Mouse (Mus musculus) olfactory bulb, adult 2 months (tissue): ENCODE data around the gene Aip.

Experiments used
- CTCF ChIP-seq: fragments of 200-500 bp; IDR thresholded peaks from 2 replicates; pipeline ENCODE4 v1.5.1; 2012; ENCODE audit warnings: low read depth, mild to moderate bottlenecking, low read length, moderate library complexity; ENCODE audit not compliant: insufficient read depth
- POLR2A ChIP-seq: fragments of 200-500 bp; IDR thresholded peaks from 2 replicates; pipeline ENCODE4 v1.6.1; 2012; ENCODE audit warnings: mild to moderate bottlenecking, low read depth, low read length, moderate library complexity; ENCODE audit not compliant: insufficient read depth

DNA sequence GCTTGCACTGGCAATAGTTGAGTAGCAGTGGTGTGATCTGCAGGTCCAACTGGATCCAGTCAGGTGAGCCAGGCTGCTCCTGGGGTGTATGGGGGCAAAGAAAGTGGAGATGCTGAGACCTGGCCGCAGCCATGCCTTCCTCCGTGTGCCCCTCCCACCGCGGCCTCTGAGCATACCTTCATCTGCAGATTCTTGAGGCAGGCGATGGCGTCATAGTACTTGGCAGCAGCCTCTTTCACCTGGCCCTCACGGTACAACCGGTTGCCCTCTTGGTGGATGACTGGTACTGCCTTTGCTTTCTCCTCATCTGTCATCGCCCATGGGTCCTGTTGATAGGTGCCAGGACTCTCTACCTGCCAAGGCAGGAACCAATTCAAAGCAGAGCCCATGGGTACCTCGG is 10.5 kb downstream of the Aip start:
- TF ChIP-seq CTCF (no peak), POLR2A (no peak)
